In the genomic region with DNA sequence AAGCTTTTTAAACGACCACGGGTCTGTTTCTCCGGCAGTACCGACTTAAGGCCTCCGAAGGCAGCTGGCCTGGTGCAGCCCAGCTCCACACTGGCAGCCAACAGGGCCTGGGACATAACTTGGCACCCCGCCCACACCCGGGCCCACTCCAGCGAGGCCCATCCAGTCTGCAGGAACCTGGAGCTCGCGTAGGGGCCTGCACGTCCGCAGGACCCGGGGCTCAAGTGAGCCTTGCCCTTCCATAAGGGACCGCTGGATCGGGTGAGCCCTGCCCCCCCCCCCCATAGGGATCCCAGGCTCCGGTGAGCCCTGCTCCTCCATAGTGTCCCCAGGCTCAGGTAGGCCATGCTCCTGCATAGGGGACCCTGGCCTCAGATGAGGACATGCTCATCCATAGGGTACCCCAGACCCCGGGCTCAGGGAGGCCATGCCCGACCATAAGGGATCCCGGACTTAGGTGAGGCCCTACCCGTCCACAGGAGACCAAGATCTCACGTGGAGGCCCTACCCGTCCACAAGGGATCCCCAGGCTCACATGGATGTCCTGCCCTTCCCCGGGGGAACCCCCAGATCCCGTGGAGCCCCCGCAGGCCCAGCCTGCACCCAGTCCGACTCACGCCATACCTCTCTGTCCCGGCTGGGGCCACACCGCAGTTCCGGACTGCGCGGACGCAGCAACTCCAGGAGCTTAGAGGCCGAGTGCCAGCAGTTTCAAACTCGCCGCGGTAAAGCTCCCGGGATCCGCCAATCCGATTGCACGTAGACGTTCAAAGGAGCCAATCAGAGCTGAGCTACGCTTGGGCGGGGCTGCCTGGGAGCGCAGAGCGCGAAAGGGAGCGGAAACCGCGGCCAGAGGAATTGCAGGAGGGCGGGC, we compare ENCODE assay signal across 8 mouse cellular contexts. TPM values are rescaled to one million over a fixed set of nuclear protein-coding genes. Genes with fewer than 3 reads are reported as not detected.
A peak's percentile ranks its signal among the peaks of the same experiment; 100 is the strongest.
DNase-seq lines count a peak whose midpoint lies in the region; ATAC-seq and TF ChIP-seq lines count a peak whose summit lies in the region.

A gene (minus strand): TSS at position 727 of the 874 bp plus-strand sequence.

- TF ChIP-seq CTCF in lung, adult 2 months (IDR thresholded peaks at IDR 0.05; ENCODE audit: insufficient read depth, low read length), result no peak

- peak; percentile 98 for ATAC-seq in forebrain, embryonic 15.5 days (replicated peaks)
- ATAC-seq in neutrophil, adult 5-6 weeks (ENCODE audit: extremely low read depth, insufficient number of reproducible peaks, low FRiP score, poor library complexity, severe bottlenecking), result peak; percentile 90

- peak within 1 kb of the TSS; percentile 56 for H3K4me3 ChIP-seq in forebrain, embryonic 15.5 days
- peak within 1 kb of the TSS; percentile 35 for H3K4me3 ChIP-seq in lung, adult 2 months (replicated peaks; ENCODE audit: extremely low read depth, low read depth, low read length)

- WGBS in forebrain, embryonic 15.5 days, result under 1% methylated on average over 51 of the region's 51 CpGs
- under 1% methylated on average over 51 of the region's 51 CpGs for WGBS in lung, adult 2 months

- no peaks in the 10 kb centered on the region for H3K27me3 ChIP-seq in forebrain, embryonic 15.5 days

- H3K4me1 ChIP-seq in forebrain, embryonic 15.5 days, result peaks cover 29% of the 10 kb centered on the region
- H3K4me1 ChIP-seq in lung, adult 2 months (ENCODE audit: control insufficient read depth, insufficient read depth, low read length), result peaks cover 3% of the 10 kb centered on the region; the same call in 1 of the 2 replicates

- H3K4me2 ChIP-seq in forebrain, embryonic 15.5 days (replicated peaks), result peak within 1 kb of the TSS; percentile 85

- peak within 1 kb of the TSS; percentile 46; the same call in 1 of the 2 replicates for H3K27ac ChIP-seq in forebrain, embryonic 15.5 days (replicated peaks)

- no peaks in the 10 kb centered on the region for H3K9me3 ChIP-seq in forebrain, embryonic 15.5 days

- peak within 1 kb of the TSS; percentile 47 for H3K9ac ChIP-seq in forebrain, embryonic 15.5 days (replicated peaks)

- intact Hi-C loops in heart, postnatal 25 days (cut with DNase I), result no loop called here

- peak; percentile 98 for DNase-seq in ES-CJ7 (ENCODE audit: low read depth, low spot score)
- DNase-seq in cerebellum, adult 11 months, result peak; percentile 90
- peak; percentile 94 for DNase-seq in heart, postnatal 25 days (ENCODE audit: low spot score)
- peak; percentile 88 to 93 for DNase-seq in layer of hippocampus, adult 18-20 months (ENCODE audit: low spot score in 2 of 2)
- DNase-seq in lung, adult 2 months, result peak; percentile 96
- peak; percentile 86 to 90 for DNase-seq in thymus, adult 18-20 months

- TF ChIP-seq POLR2A in lung, adult 2 months (IDR thresholded peaks at IDR 0.05; ENCODE audit: borderline replicate concordance, extremely low read depth, low read depth, low read length), result no peak

- no peaks in the 10 kb centered on the region for H3K36me3 ChIP-seq in forebrain, embryonic 15.5 days

RNA-seq across cellular contexts. Expression of the gene that starts here (rescaled TPM):
- 179 and 208 TPM in 2 replicates for polyA plus RNA-seq in forebrain, embryonic 15.5 days (2015; fragmentation: Nextera tagmentation; extraction: Ambion mirVana)
- 1 to 10 TPM; 2.2 to 2.8 TPM for total RNA-seq in heart, postnatal 25 days (2021)
- under 1 TPM in 1 of 2 experiments, not detected in 1; 0.25 TPM for total RNA-seq in layer of hippocampus, adult 18-20 months (2021)
- 2.9 and 5.8 TPM in 2 replicates for polyA plus RNA-seq in lung, adult 2 months (2012; rRNA removed)
- 0.23 and 0.86 TPM in 2 replicates for total RNA-seq in neutrophil, adult 5-6 weeks (2017)

Comparison
In these comparisons a context has a peak if more than half of its experiments do, and no peak if none do; other contexts are left out.
1. Peak in every context shown above with its lines: DNase-seq, ATAC-seq, H3K4me3 ChIP-seq and H3K27ac ChIP-seq.
2. RNA of the gene that starts here (polyA plus RNA-seq): 179 to 208 TPM in forebrain, embryonic 15.5 days; 2.9 to 5.8 TPM in lung, adult 2 months; every median in the first group is over 10 times any median in the second.
3. Peak in DNase-seq in layer of hippocampus, adult 18-20 months; RNA of the gene not detected or under 1 TPM.
4. Peak in ATAC-seq in neutrophil, adult 5-6 weeks; RNA of the gene not detected or under 1 TPM.